Mouse (Mus musculus) bone marrow macrophage, adult 2 months (primary cell): ENCODE measurements around the gene Bcl9l.
"Not testable (repeated sequence)": the region's sequence is repeated elsewhere in the genome, so short reads cannot be mapped to it uniquely, and the experiment has no call there.

Experiments used
- CTCF ChIP-seq: IDR thresholded peaks from 2 replicates; pipeline ENCODE4 v1.5.1; 2012; ENCODE audit warnings: low read depth, mild to moderate bottlenecking, low read length, moderate library complexity
- POLR2A ChIP-seq: IDR thresholded peaks from 2 replicates; pipeline ENCODE4 v1.6.1; 2012; ENCODE audit warnings: mild to moderate bottlenecking, low read depth, low read length, borderline replicate concordance

DNA sequence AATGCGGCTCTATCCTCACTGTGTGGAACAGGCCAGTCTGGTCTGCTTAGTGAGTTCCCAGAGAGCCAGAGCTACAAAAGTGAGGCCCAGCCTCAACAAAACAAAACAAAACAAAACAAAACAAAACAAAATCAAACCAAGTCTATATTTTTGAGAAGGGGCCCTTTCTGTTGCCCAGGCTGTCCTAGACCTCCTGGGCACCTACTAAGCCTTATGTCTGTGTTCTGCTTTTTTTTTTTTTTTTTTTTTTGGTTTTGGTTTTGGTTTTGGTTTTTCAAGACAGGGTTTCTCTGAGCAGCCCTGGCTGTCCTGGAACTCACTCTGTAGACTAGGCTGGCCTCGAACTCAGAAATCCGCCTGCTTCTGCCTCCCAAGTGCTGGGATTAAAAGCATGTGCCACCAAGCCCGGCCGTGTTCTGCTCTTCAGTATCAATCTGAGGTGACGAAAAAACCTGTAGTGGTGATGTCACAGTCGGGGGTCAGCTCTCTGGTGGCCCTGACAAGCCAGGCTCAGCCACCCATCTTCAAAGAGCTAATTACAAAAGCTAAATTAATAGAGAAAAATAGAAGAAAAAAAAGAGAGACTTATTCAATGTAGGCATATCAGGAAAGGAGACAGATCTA is 38.1 kb upstream of the Bcl9l start:
- TF ChIP-seq CTCF, POLR2A: not testable (repeated sequence)
